In the genomic region with DNA sequence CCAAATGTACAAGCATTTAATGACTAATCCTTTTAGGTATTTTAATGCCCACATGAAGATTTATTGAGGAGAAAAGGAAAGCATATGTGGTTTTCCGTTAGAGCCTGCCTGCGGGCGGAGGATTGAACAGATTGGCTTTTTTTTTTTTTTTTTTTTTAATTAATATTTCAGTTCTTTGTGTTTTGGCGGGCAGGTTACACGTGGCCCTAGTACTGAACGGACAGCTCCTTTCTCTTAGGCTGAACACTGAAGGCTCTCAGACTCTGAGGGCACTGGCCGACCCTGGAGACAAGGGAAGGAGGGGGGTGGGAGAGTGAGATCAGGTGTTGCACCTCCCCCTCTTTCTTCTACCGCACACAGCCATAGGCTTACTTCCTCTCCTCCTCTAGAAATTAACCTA, we compare ENCODE assay signal across 13 mouse cellular contexts. TPM values are rescaled to one million over a fixed set of nuclear protein-coding genes. Genes with fewer than 3 reads are reported as not detected.
A peak's percentile ranks its signal among the peaks of the same experiment; 100 is the strongest.
DNase-seq lines count a peak whose midpoint lies in the region; ATAC-seq and TF ChIP-seq lines count a peak whose summit lies in the region.
"Had no signal": no experiment of that assay in that cellular context is flagged by ENCODE, and none has a peak within 500 bp of the region (broad histone marks: within the 10 kb centered on the region; RNA-seq: fewer than 3 reads in every experiment).

No protein-coding gene starts in this region.

- peak overlapping the region; percentile 18 for H3K4me3 ChIP-seq in megakaryocyte, embryonic 14.5 days (replicated peaks)
- no peak overlapping the region for H3K4me3 ChIP-seq in embryonic facial prominence, embryonic 14.5 days (ENCODE audit: low read depth, low read length)
- no peak overlapping the region for H3K4me3 ChIP-seq in limb, embryonic 14.5 days (replicated peaks; ENCODE audit: low read length)
- H3K4me3 ChIP-seq: heart, embryonic 13.5 days had no signal

- ATAC-seq in megakaryocyte, adult 5-6 weeks (ENCODE audit: poor library complexity, severe bottlenecking): no peak
- peak; percentile 41; the same call in 1 of the 2 replicates for ATAC-seq in embryonic facial prominence, embryonic 14.5 days (ENCODE audit: low read depth)
- ATAC-seq in limb, embryonic 14.5 days (ENCODE audit: low FRiP score, low read depth): no peak
- no peak for ATAC-seq in megakaryocyte-erythroid progenitor cell, adult 5-6 weeks (replicated peaks; ENCODE audit: low FRiP score, low TSS enrichment, poor library complexity, severe bottlenecking)
- ATAC-seq in CD4-positive, CD25-positive, alpha-beta regulatory T cell, adult 4 months: no peak

- H3K4me2 ChIP-seq in embryonic facial prominence, embryonic 14.5 days (ENCODE audit: low read depth, low read length): no peak overlapping the region
- H3K4me2 ChIP-seq in limb, embryonic 14.5 days (replicated peaks; ENCODE audit: low read depth, low read length, severe bottlenecking): no peak overlapping the region
- H3K4me2 ChIP-seq: heart, embryonic 13.5 days had no signal

- H3K9ac ChIP-seq in embryonic facial prominence, embryonic 14.5 days (ENCODE audit: low read depth, low read length): no peak overlapping the region
- H3K9ac ChIP-seq in limb, embryonic 14.5 days (ENCODE audit: low read depth, low read length, severe bottlenecking): no peak overlapping the region
- H3K9ac ChIP-seq: heart, embryonic 13.5 days had no signal

- no peaks in the 10 kb centered on the region for H3K36me3 ChIP-seq in megakaryocyte, embryonic 14.5 days (replicated peaks; ENCODE audit: low read length)
- no peaks in the 10 kb centered on the region for H3K36me3 ChIP-seq in embryonic facial prominence, embryonic 14.5 days (ENCODE audit: control insufficient read depth, insufficient read depth, low read length)
- H3K36me3 ChIP-seq in limb, embryonic 14.5 days (ENCODE audit: control insufficient read depth, insufficient read depth, low read length): no peaks in the 10 kb centered on the region
- H3K36me3 ChIP-seq: heart, embryonic 13.5 days had no signal

- H3K4me1 ChIP-seq in megakaryocyte, embryonic 14.5 days: no peaks in the 10 kb centered on the region
- no peaks in the 10 kb centered on the region for H3K4me1 ChIP-seq in embryonic facial prominence, embryonic 14.5 days (ENCODE audit: control insufficient read depth, insufficient read depth, low read length)
- no peaks in the 10 kb centered on the region for H3K4me1 ChIP-seq in limb, embryonic 14.5 days (ENCODE audit: control insufficient read depth, insufficient read depth, low read length)
- H3K4me1 ChIP-seq: heart, embryonic 13.5 days had no signal

- WGBS in embryonic facial prominence, embryonic 14.5 days: 9% methylated on average over 8 of the region's 8 CpGs
- WGBS in limb, embryonic 14.5 days: 5% methylated on average over 8 of the region's 8 CpGs

- TF ChIP-seq POLR2A in limb, embryonic 14.5 days (IDR thresholded peaks at IDR 0.05; ENCODE audit: borderline replicate concordance, extremely low read depth, insufficient read depth, insufficient read length): no peak

- H3K9me3 ChIP-seq in megakaryocyte, embryonic 14.5 days: no peaks in the 10 kb centered on the region
- H3K9me3 ChIP-seq in embryonic facial prominence, embryonic 14.5 days (ENCODE audit: control insufficient read depth, low read length): no peaks in the 10 kb centered on the region
- no peaks in the 10 kb centered on the region for H3K9me3 ChIP-seq in limb, embryonic 14.5 days (ENCODE audit: control insufficient read depth, low read length)
- H3K9me3 ChIP-seq: heart, embryonic 13.5 days had no signal

- peak; percentile 68 for DNase-seq in embryonic facial prominence, embryonic 14.5 days (ENCODE audit: low spot score)
- peak; percentile 42 for DNase-seq in limb, embryonic 14.5 days (ENCODE audit: low spot score)
- DNase-seq in retina, postnatal 1 day: peak; percentile 57
- DNase-seq: cerebellum, postnatal 25 days; kidney, postnatal 36 days; lung, postnatal 10 days had no signal

- H3K27ac ChIP-seq in embryonic facial prominence, embryonic 14.5 days (replicated peaks; ENCODE audit: low read depth, low read length): no peak overlapping the region
- H3K27ac ChIP-seq in limb, embryonic 14.5 days (replicated peaks; ENCODE audit: low read depth, low read length): no peak overlapping the region
- H3K27ac ChIP-seq: heart, embryonic 13.5 days had no signal

- H3K27me3 ChIP-seq in megakaryocyte, embryonic 14.5 days (replicated peaks): no peaks in the 10 kb centered on the region
- H3K27me3 ChIP-seq in embryonic facial prominence, embryonic 14.5 days (replicated peaks; ENCODE audit: control insufficient read depth, insufficient read depth, low read length): no peaks in the 10 kb centered on the region
- H3K27me3 ChIP-seq in limb, embryonic 14.5 days (ENCODE audit: control insufficient read depth, insufficient read depth, low read length): no peaks in the 10 kb centered on the region

RNA-seq across cellular contexts. Expression of a gene that starts 14.7 kb away (rescaled TPM):
- polyA plus RNA-seq in megakaryocyte, embryonic 14.5 days (2012; ENCODE audit: insufficient read depth, low replicate concordance): not detected in 2 replicates
- total RNA-seq in megakaryocyte, adult 5-6 weeks (2015): not detected in 2 replicates
- not detected in 2 replicates for total RNA-seq in megakaryocyte, adult 5-6 weeks (2017)
- not detected in 2 replicates for polyA plus RNA-seq in embryonic facial prominence, embryonic 14.5 days (2014; fragmentation: Nextera tagmentation; extraction: Ambion mirVana)
- 0.23 TPM in 1 of 2 replicates, not detected in the other for polyA plus RNA-seq in limb, embryonic 14.5 days (2012; rRNA removed)
- polyA plus RNA-seq in limb, embryonic 14.5 days (2014; fragmentation: Nextera tagmentation; extraction: Ambion mirVana): not detected in 2 replicates
- not detected in 2 replicates for total RNA-seq in megakaryocyte-erythroid progenitor cell, adult 5-6 weeks (2014; fragmentation: Nextera tagmentation)
- total RNA-seq in megakaryocyte-erythroid progenitor cell, adult 5-6 weeks (2017): not detected in 2 replicates
- not detected for polyA plus RNA-seq in CD4-positive, CD25-positive, alpha-beta regulatory T cell, adult 4 months (2017; shearing (Covaris generic))
- polyA plus RNA-seq: heart, embryonic 13.5 days; stomach, embryonic 14.5 days; urinary bladder, adult 2 months had no signal
